Mouse (Mus musculus) intestine, embryonic 16.5 days (tissue): ENCODE measurements around the gene Gm45717. TPM values are rescaled to one million over a fixed set of nuclear protein-coding genes. Genes with fewer than 3 reads are reported as not detected.
A peak's percentile ranks its signal among the peaks of the same experiment; 100 is the strongest.
"Not testable (repeated sequence)": the region's sequence is repeated elsewhere in the genome, so short reads cannot be mapped to it uniquely, and the experiment has no call there.

Source experiments
- ATAC-seq: fragments of 200-750 bp; cut with Nextera tagmentation; 2 replicates; pipeline ENCODE4 v1.8.0; 2017; ENCODE audit warnings: moderate TSS enrichment, moderate library complexity
- H3K27ac ChIP-seq: fragments of 300-500 bp; sonication (generic); 2 replicates; pipeline ENCODE4 v1.5.1; 2014; ENCODE audit warnings: mild to moderate bottlenecking, low read length
- H3K27me3 ChIP-seq: fragments of 300-500 bp; sonication (generic); replicated peaks from 2 replicates; pipeline ENCODE4 v1.6.1; 2014; ENCODE audit warnings: low read length, control low read depth, mixed read lengths; ENCODE audit not compliant: control insufficient read depth, insufficient read depth
- H3K36me3 ChIP-seq: fragments of 300-500 bp; sonication (generic); 2 replicates; pipeline ENCODE4 v1.6.1; 2014; ENCODE audit warnings: low read length, control low read depth; ENCODE audit not compliant: control insufficient read depth, insufficient read depth
- H3K4me1 ChIP-seq: fragments of 300-500 bp; sonication (generic); 2 replicates; pipeline ENCODE4 v1.6.1; 2014; ENCODE audit warnings: low read length, control low read depth, mixed read lengths; ENCODE audit not compliant: control insufficient read depth, insufficient read depth
- H3K4me2 ChIP-seq: fragments of 300-500 bp; sonication (generic); 2 replicates; pipeline ENCODE4 v1.6.1; 2014; ENCODE audit warnings: low read depth, low read length, control low read depth
- H3K4me3 ChIP-seq: fragments of 300-500 bp; sonication (generic); 2 replicates; pipeline ENCODE4 v1.5.1; 2014; ENCODE audit warnings: mild to moderate bottlenecking, low read length
- H3K9ac ChIP-seq: fragments of 300-500 bp; sonication (generic); 2 replicates; pipeline ENCODE4 v1.6.1; 2014; ENCODE audit warnings: low read depth, low read length
- H3K9me3 ChIP-seq: fragments of 300-500 bp; sonication (generic); 2 replicates; pipeline ENCODE4 v1.6.1; 2016; ENCODE audit warnings: low read length, control low read depth; ENCODE audit not compliant: control insufficient read depth
- WGBS: fragments of 180-500 bp; shearing (Covaris S2); extraction: QIAGEN DNeasy Blood & Tissue Kit; methylation state at CpG from one replicate; pipeline ENCODE4 v1.1.7; 2014; 5-methylcytosine and 5-hydroxymethylcytosine counted together
- polyA plus RNA-seq: library from polyadenylated mRNA; unstranded; fragments of >200 nt; fragmentation: Nextera tagmentation; extraction: Ambion mirVana; gene quantifications from 2 replicates; pipeline ENCODE4 v1.2.1, GENCODE M21; 2015

Gene Gm45717
- polyA plus RNA-seq, 1 experiment from 2014 or later: not detected

GRCm38 (mm10) chr7:140989022-140989421, 33.3 kb upstream of the Gm45717 start:
- Histone ChIP-seq H3K27ac (no peak overlapping the region), H3K27me3 (no peaks in the 10 kb centered on the region), H3K4me2 (no peak overlapping the region), H3K36me3 (no peaks in the 10 kb centered on the region), H3K4me3 (no peak overlapping the region), H3K9ac (no peak overlapping the region), H3K9me3 (no peaks in the 10 kb centered on the region), H3K4me1 (peaks cover 6% of the 10 kb centered on the region)
- ATAC-seq: no peak
- WGBS: 70% methylated on average over 4 of the region's 4 CpGs

- no peak overlapping the region for H3K9ac ChIP-seq
- no peaks in the 10 kb centered on the region for H3K9me3 ChIP-seq
- H3K27me3 ChIP-seq: no peaks in the 10 kb centered on the region
- no peak overlapping the region for H3K27ac ChIP-seq
- ATAC-seq: no peak
- no peaks in the 10 kb centered on the region for H3K36me3 ChIP-seq
- peaks cover 6% of the 10 kb centered on the region for H3K4me1 ChIP-seq
- WGBS: 80% methylated on average over 17 of the region's 17 CpGs
- H3K4me3 ChIP-seq: no peak overlapping the region
- H3K4me2 ChIP-seq: no peak overlapping the region
Measured at GRCm38 (mm10) chr7:140987182-140988138, 31.7 kb upstream of the Gm45717 start.

GRCm38 (mm10) chr7:140982971-140983370, 27.2 kb upstream of the Gm45717 start:
- WGBS: 91% methylated on average over 7 of the region's 7 CpGs
- H3K27ac ChIP-seq: no peak overlapping the region
- no peaks in the 10 kb centered on the region for H3K4me1 ChIP-seq
- H3K27me3 ChIP-seq: no peaks in the 10 kb centered on the region
- H3K4me2 ChIP-seq: no peak overlapping the region
- no peaks in the 10 kb centered on the region for H3K9me3 ChIP-seq
- no peak overlapping the region for H3K9ac ChIP-seq
- no peak for ATAC-seq
- no peaks in the 10 kb centered on the region for H3K36me3 ChIP-seq
- H3K4me3 ChIP-seq: no peak overlapping the region

- Histone ChIP-seq H3K36me3 (no peaks in the 10 kb centered on the region), H3K4me3 (no peak overlapping the region), H3K9me3 (no peaks in the 10 kb centered on the region), H3K9ac (no peak overlapping the region), H3K4me2 (no peak overlapping the region), H3K27ac (no peak overlapping the region), H3K27me3 (no peaks in the 10 kb centered on the region), H3K4me1 (no peaks in the 10 kb centered on the region)
- ATAC-seq: no peak
- WGBS: 93% methylated on average over 8 of the region's 8 CpGs
Measured at GRCm38 (mm10) chr7:140981704-140982103, 26.0 kb upstream of the Gm45717 start.

GRCm38 (mm10) chr7:140976720-140977119, 21.0 kb upstream of the Gm45717 start:
- H3K4me1 ChIP-seq: peaks cover 16% of the 10 kb centered on the region
- H3K36me3 ChIP-seq, H3K27ac ChIP-seq, H3K9me3 ChIP-seq, H3K27me3 ChIP-seq, ATAC-seq, H3K4me3 ChIP-seq, H3K9ac ChIP-seq, H3K4me2 ChIP-seq: not testable (repeated sequence)
- 89% methylated on average over 9 of the region's 9 CpGs for WGBS

GRCm38 (mm10) chr7:140975465-140975864, 19.7 kb upstream of the Gm45717 start:
- Histone ChIP-seq H3K9ac (no peak overlapping the region), H3K4me3 (no peak overlapping the region), H3K27me3 (no peaks in the 10 kb centered on the region), H3K4me1 (peaks cover 26% of the 10 kb centered on the region), H3K9me3 (no peaks in the 10 kb centered on the region), H3K27ac (no peak overlapping the region), H3K4me2 (no peak overlapping the region), H3K36me3 (no peaks in the 10 kb centered on the region)
- no peak for ATAC-seq
- WGBS: 18% methylated on average over 3 of the region's 3 CpGs

- Histone ChIP-seq H3K27ac (peak overlapping the region; percentile 36), H3K4me2 (no peak overlapping the region), H3K4me3 (no peak overlapping the region), H3K36me3 (no peaks in the 10 kb centered on the region), H3K9ac (no peak overlapping the region), H3K27me3 (no peaks in the 10 kb centered on the region), H3K4me1 (peaks cover 26% of the 10 kb centered on the region), H3K9me3 (no peaks in the 10 kb centered on the region)
- ATAC-seq: no peak
- WGBS: 24% methylated on average over 9 of the region's 9 CpGs
Measured at GRCm38 (mm10) chr7:140974940-140975339, 19.2 kb upstream of the Gm45717 start.

- H3K4me3 ChIP-seq: no peak overlapping the region
- H3K27me3 ChIP-seq: no peaks in the 10 kb centered on the region
- 41% methylated on average over 14 of the region's 14 CpGs for WGBS
- peaks cover 30% of the 10 kb centered on the region for H3K4me1 ChIP-seq
- no peak overlapping the region for H3K4me2 ChIP-seq
- peak overlapping the region; percentile 30; the same call in 1 of the 2 replicates for H3K9ac ChIP-seq
- no peaks in the 10 kb centered on the region for H3K36me3 ChIP-seq
- peak overlapping the region; percentile 72 for H3K27ac ChIP-seq
- no peak for ATAC-seq
- no peaks in the 10 kb centered on the region for H3K9me3 ChIP-seq
Measured at GRCm38 (mm10) chr7:140973396-140974165, 17.8 kb upstream of the Gm45717 start.

- Histone ChIP-seq H3K4me1 (peaks cover 36% of the 10 kb centered on the region), H3K4me3 (no peak overlapping the region), H3K36me3 (no peaks in the 10 kb centered on the region), H3K27me3 (no peaks in the 10 kb centered on the region), H3K4me2 (no peak overlapping the region), H3K27ac (peak overlapping the region; percentile 92), H3K9ac (0 out of 2 replicates have a peak overlapping the region, but pooled peaks have one; percentile 29), H3K9me3 (no peaks in the 10 kb centered on the region)
- ATAC-seq: peak; percentile 72
- WGBS: 47% methylated on average over 8 of the region's 8 CpGs
Measured at GRCm38 (mm10) chr7:140971479-140972171, 15.9 kb upstream of the Gm45717 start.
